Mouse (Mus musculus) kidney, postnatal 0 days (tissue): ENCODE data around the gene Lpp. TPM values are rescaled to one million over a fixed set of nuclear protein-coding genes. Genes with fewer than 3 reads are reported as not detected.

Source experiments
- ATAC-seq: fragments of 200-750 bp; cut with Nextera tagmentation; replicated peaks from 2 replicates; pipeline ENCODE4 v1.8.0; 2017; ENCODE audit warnings: low read depth, moderate number of reproducible peaks, moderate TSS enrichment, moderate library complexity; ENCODE audit not compliant: low FRiP score
- DNase-seq: peaks from one replicate; pipeline ENCODE4 v3.0.0-alpha.2; 2016; ENCODE audit warnings: low spot score
- H3K27ac ChIP-seq: fragments of 300-500 bp; sonication (generic); 2 replicates; pipeline ENCODE4 v1.5.1; 2014; ENCODE audit warnings: mild to moderate bottlenecking
- H3K27me3 ChIP-seq: fragments of 300-500 bp; sonication (generic); 2 replicates; pipeline ENCODE4 v1.6.1; 2014; ENCODE audit warnings: low read length, mixed read lengths; ENCODE audit not compliant: insufficient read depth
- H3K36me3 ChIP-seq: fragments of 300-500 bp; sonication (generic); 2 replicates; pipeline ENCODE4 v1.6.1; 2014; ENCODE audit warnings: low read length, mixed read lengths; ENCODE audit not compliant: insufficient read depth
- H3K4me1 ChIP-seq: fragments of 300-500 bp; sonication (generic); replicated peaks from 2 replicates; pipeline ENCODE4 v1.6.1; 2014; ENCODE audit warnings: antibody characterized with exemption, low read length, mixed read lengths; ENCODE audit not compliant: insufficient read depth
- H3K4me2 ChIP-seq: fragments of 300-500 bp; sonication (generic); 2 replicates; pipeline ENCODE4 v1.6.1; 2014; ENCODE audit warnings: mild to moderate bottlenecking, low read length, moderate library complexity, mixed read lengths
- H3K4me3 ChIP-seq: fragments of 300-500 bp; sonication (generic); replicated peaks from 2 replicates; pipeline ENCODE4 v1.5.1; 2014; ENCODE audit warnings: low read depth, low read length
- H3K9ac ChIP-seq: fragments of 300-500 bp; sonication (generic); 2 replicates; pipeline ENCODE4 v1.6.1; 2014; ENCODE audit warnings: low read depth, low read length
- H3K9me3 ChIP-seq: fragments of 300-500 bp; sonication (generic); replicated peaks from 2 replicates; pipeline ENCODE4 v1.6.1; 2016; ENCODE audit warnings: low read length, inconsistent platforms, mixed read lengths
- CTCF ChIP-seq: IDR thresholded peaks from 2 replicates; pipeline ENCODE4 v1.5.1; 2016; ENCODE audit warnings: antibody characterized with exemption, low read depth, mild to moderate bottlenecking, moderate library complexity
- WGBS: fragments of 180-500 bp; shearing (Covaris S2); extraction: QIAGEN DNeasy Blood & Tissue Kit; methylation state at CpG from one replicate; pipeline ENCODE4 v1.1.7; 2014; 5-methylcytosine and 5-hydroxymethylcytosine counted together
- polyA plus RNA-seq: library from polyadenylated mRNA; unstranded; fragments of >200 nt; fragmentation: Nextera tagmentation; extraction: Ambion mirVana; gene quantifications from 2 replicates; pipeline ENCODE4 v1.2.1, GENCODE M21; 2015

The Lpp gene
- polyA plus RNA-seq, 1 experiment from 2014 or later = 32.9 TPM

DNA sequence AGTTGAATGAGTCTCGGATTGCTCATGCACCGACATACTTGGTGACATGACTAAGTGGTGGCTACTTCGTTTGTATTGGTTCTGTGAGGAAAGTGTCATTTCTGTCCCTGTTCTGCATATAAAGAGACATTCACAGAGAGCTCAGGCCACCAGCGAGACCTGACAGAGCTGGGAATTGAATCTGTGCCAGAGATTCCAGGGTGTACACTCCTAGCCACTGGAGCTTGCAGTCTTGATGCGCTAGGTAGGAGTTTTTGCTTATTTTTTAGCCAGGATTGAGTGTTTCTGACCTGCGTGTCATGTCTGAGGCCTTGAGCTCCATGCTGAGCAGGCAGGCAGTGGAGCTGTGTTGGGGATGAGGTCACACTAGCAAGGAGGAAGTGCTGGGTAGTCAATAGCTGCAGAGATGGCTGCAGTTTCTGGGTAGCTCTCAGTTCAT, 41.8 kb downstream of the Lpp start:
- Histone ChIP-seq H3K9ac (no peak overlapping the region; the same call in 1 of the 2 replicates), H3K9me3 (no peaks in the 10 kb centered on the region), H3K4me2 (no peak overlapping the region), H3K4me1 (peaks cover 33% of the 10 kb centered on the region), H3K4me3 (no peak overlapping the region), H3K27me3 (no peaks in the 10 kb centered on the region), H3K27ac (peak overlapping the region; percentile 63), H3K36me3 (no peaks in the 10 kb centered on the region)
- TF ChIP-seq CTCF = no peak
- ATAC-seq (peak; percentile 37), DNase-seq (peak; percentile 56)
- 35% methylated on average over 6 of the region's 6 CpGs for WGBS

DNA sequence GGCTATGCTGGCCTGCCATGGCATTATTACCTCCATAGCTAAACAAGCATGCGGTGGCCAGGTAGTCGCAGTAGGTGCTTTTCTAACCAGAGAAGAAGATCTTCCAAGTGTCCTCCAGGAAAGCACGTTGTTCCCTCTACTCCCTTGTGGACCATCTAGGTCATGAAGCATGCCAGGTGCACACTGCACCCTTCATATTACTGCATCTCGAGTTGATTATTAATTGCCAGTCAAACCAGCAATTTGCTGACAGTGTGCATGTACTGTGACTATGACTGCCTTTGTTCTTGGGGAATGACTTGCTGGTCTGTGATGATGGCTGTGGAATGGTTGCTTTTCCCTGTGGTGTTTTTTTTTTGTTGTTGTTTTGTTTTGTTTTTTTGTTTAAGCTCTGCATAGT, 45.1 kb downstream of the Lpp start:
- Histone ChIP-seq H3K4me1 (peaks cover 44% of the 10 kb centered on the region), H3K36me3 (no peaks in the 10 kb centered on the region)
- DNase-seq = peak; percentile 46

GRCm38 (mm10) chr16:24441338-24441737, 48.0 kb downstream of the Lpp start:
- H3K36me3 ChIP-seq = no peaks in the 10 kb centered on the region
- H3K4me2 ChIP-seq = no peak overlapping the region
- H3K9me3 ChIP-seq = no peaks in the 10 kb centered on the region
- H3K9ac ChIP-seq = no peak overlapping the region
- no peaks in the 10 kb centered on the region for H3K27me3 ChIP-seq
- H3K27ac ChIP-seq = no peak overlapping the region
- no peak overlapping the region for H3K4me3 ChIP-seq
- WGBS = 38% methylated on average over 1 of the region's 1 CpGs
- DNase-seq (peak; percentile 63), ATAC-seq (no peak)
- peaks cover 34% of the 10 kb centered on the region for H3K4me1 ChIP-seq
- TF ChIP-seq CTCF = no peak

More for the DNA sequence above, 45.1 kb downstream of the Lpp start:
- no peaks in the 10 kb centered on the region for H3K9me3 ChIP-seq
- no peak for TF ChIP-seq CTCF
- 65% methylated on average over 4 of the region's 4 CpGs for WGBS
- H3K4me2 ChIP-seq = no peak overlapping the region
- ATAC-seq = peak; percentile 72; the same call in 1 of the 2 replicates
- H3K27me3 ChIP-seq = no peaks in the 10 kb centered on the region
- no peak overlapping the region for H3K9ac ChIP-seq
- no peak overlapping the region for H3K4me3 ChIP-seq
- peak overlapping the region; percentile 47; the same call in 1 of the 2 replicates for H3K27ac ChIP-seq

DNA sequence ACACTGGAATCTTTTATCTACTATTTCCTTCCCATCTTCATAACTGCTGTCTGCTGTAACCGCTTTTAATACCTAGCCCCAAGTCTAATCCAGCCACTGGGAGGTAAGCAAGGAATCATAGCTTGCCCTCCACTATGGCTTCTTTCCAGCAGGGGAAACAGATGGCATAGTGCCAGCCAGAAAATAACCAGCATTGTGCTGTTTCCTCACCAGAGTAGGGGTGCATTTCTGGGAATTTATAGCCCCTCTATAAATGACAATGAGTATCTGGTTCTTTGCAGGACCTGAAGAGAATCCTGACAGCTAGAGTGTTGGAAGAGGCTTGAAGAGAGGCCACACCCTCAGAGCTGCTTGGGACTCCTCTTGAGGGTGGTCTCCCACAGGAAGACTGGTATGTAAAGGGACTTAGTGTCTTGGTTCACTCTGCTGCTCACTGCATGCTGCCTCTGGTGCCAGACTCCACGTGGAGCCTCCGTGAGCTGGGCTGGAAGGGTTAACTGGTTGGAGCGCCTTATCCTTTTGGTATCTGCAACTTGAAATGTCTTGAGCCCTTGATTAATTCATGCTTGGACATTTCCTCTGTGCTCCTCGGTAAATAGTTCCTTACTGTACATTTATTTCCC, 49.3 kb downstream of the Lpp start:
- no peak for TF ChIP-seq CTCF
- ATAC-seq (no peak), DNase-seq (no peak)
- H3K36me3 ChIP-seq = no peaks in the 10 kb centered on the region
- peak overlapping the region; percentile 74 for H3K27ac ChIP-seq
- peaks cover 33% of the 10 kb centered on the region for H3K4me1 ChIP-seq
- H3K4me3 ChIP-seq = no peak overlapping the region
- no peak overlapping the region for H3K4me2 ChIP-seq
- no peaks in the 10 kb centered on the region for H3K9me3 ChIP-seq
- 22% methylated on average over 5 of the region's 5 CpGs for whole genome bisulfite sequencing
- no peaks in the 10 kb centered on the region for H3K27me3 ChIP-seq
- H3K9ac ChIP-seq = no peak overlapping the region

DNA sequence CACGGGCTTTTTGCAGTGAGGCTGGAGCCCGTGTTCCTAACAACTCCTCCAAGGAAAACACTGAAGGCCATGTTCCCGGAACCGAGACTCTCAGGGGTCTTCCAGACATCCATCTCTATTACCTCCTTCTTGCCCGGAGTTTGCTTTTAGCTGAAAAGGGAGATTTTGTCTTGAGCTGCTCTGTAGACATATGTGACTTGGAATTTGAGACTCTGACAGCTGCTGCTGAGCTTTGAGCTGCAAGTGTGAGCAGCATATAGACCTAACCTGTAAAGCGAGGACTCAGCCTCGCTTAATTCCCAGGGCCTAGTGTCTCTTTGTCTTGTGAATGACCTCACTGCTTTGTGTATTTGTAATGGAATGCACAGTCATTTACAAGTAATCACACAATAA, 49.8 kb downstream of the Lpp start:
- Histone ChIP-seq H3K4me3 (no peak overlapping the region), H3K36me3 (no peaks in the 10 kb centered on the region), H3K4me1 (peaks cover 31% of the 10 kb centered on the region), H3K9ac (no peak overlapping the region), H3K27ac (peak overlapping the region; percentile 74), H3K4me2 (no peak overlapping the region), H3K27me3 (no peaks in the 10 kb centered on the region), H3K9me3 (no peaks in the 10 kb centered on the region)
- DNase-seq = peak; percentile 79
- ATAC-seq = no peak
- 16% methylated on average over 7 of the region's 7 CpGs for WGBS
- TF ChIP-seq CTCF = no peak

- Histone ChIP-seq H3K9me3 (no peaks in the 10 kb centered on the region), H3K36me3 (no peaks in the 10 kb centered on the region), H3K27ac (peak overlapping the region; percentile 74), H3K27me3 (no peaks in the 10 kb centered on the region), H3K4me2 (no peak overlapping the region), H3K9ac (no peak overlapping the region), H3K4me1 (peaks cover 30% of the 10 kb centered on the region), H3K4me3 (no peak overlapping the region)
- DNase-seq (no peak), ATAC-seq (0 out of 2 replicates have a peak, but pooled peaks have one; percentile 40)
- TF ChIP-seq CTCF = no peak
- WGBS = 39% methylated on average over 5 of the region's 5 CpGs
Observed at GRCm38 (mm10) chr16:24443555-24443954, 50.2 kb downstream of the Lpp start.

- no peaks in the 10 kb centered on the region for H3K9me3 ChIP-seq
- H3K27me3 ChIP-seq = no peaks in the 10 kb centered on the region
- no peak overlapping the region for H3K9ac ChIP-seq
- 42% methylated on average over 4 of the region's 4 CpGs for WGBS
- no peak overlapping the region for H3K4me2 ChIP-seq
- no peak overlapping the region for H3K27ac ChIP-seq
- peaks cover 39% of the 10 kb centered on the region for H3K4me1 ChIP-seq
- no peak for ATAC-seq
- H3K4me3 ChIP-seq = no peak overlapping the region
- DNase-seq = peak; percentile 47
- no peaks in the 10 kb centered on the region for H3K36me3 ChIP-seq
- no peak for TF ChIP-seq CTCF
Observed at GRCm38 (mm10) chr16:24444818-24445217, 51.5 kb downstream of the Lpp start.
